Mouse (Mus musculus) spleen, adult 2 months (tissue): Measurements from ENCODE around the gene Spats2l. TPM values are rescaled to one million over a fixed set of nuclear protein-coding genes. Genes with fewer than 3 reads are reported as not detected.
A peak's percentile ranks its signal among the peaks of the same experiment; 100 is the strongest.

Experiments used
- DNase-seq, 2 experiments: peaks; one replicate each; pipeline versions ENCODE4 v3.0.0 to v3.0.0-alpha.2; 2012 to 2021; ENCODE audit warnings: low spot score in 2 of 2, low read depth in 1 of 2
- H3K27ac ChIP-seq: fragments of 200-500 bp; 2 replicates; pipeline ENCODE4 v1.5.1; 2012; ENCODE audit warnings: low read length, inconsistent platforms; ENCODE audit not compliant: insufficient read depth
- H3K27me3 ChIP-seq: fragments of 200-500 bp; 2 replicates; pipeline ENCODE4 v1.6.1; 2012; ENCODE audit warnings: mild to moderate bottlenecking, moderate library complexity, low read length, inconsistent platforms; ENCODE audit not compliant: control insufficient read depth, insufficient read depth
- H3K36me3 ChIP-seq: fragments of 200-500 bp; 2 replicates; pipeline ENCODE4 v1.6.1; 2012; ENCODE audit warnings: mild to moderate bottlenecking, low read length, inconsistent platforms; ENCODE audit not compliant: control insufficient read depth, insufficient read depth
- H3K4me1 ChIP-seq: fragments of 200-500 bp; 2 replicates; pipeline ENCODE4 v1.6.1; 2011; ENCODE audit warnings: inconsistent platforms; ENCODE audit not compliant: control insufficient read depth, insufficient read depth, insufficient read length
- H3K4me3 ChIP-seq: fragments of 200-500 bp; 2 replicates; pipeline ENCODE4 v1.5.1; 2011; ENCODE audit warnings: mild to moderate bottlenecking, inconsistent platforms; ENCODE audit not compliant: insufficient read depth, insufficient read length; ENCODE audit errors: extremely low read depth
- CTCF ChIP-seq: fragments of 200-500 bp; IDR thresholded peaks from 2 replicates; pipeline ENCODE4 v1.5.1; 2011; ENCODE audit warnings: mild to moderate bottlenecking, inconsistent platforms; ENCODE audit not compliant: insufficient read depth, insufficient read length, insufficient replicate concordance; ENCODE audit errors: extremely low read depth
- POLR2A ChIP-seq: fragments of 200-500 bp; IDR thresholded peaks from 2 replicates; pipeline ENCODE4 v1.6.1; 2011; ENCODE audit warnings: low read depth, low read length, inconsistent platforms
- WGBS: fragments of 180-500 bp; shearing (Covaris S2); methylation state at CpG from one replicate; pipeline ENCODE4 v1.1.7; 2018; 5-methylcytosine and 5-hydroxymethylcytosine counted together
- polyA plus RNA-seq: library from polyadenylated mRNA; depleted of rRNA; stranded (reverse); fragments of >200 nt; gene quantifications from 2 replicates; pipeline ENCODE4 v1.2.3, GENCODE M21; 2012

The Spats2l gene
- polyA plus RNA-seq, 1 experiment = 1.1 TPM

DNA sequence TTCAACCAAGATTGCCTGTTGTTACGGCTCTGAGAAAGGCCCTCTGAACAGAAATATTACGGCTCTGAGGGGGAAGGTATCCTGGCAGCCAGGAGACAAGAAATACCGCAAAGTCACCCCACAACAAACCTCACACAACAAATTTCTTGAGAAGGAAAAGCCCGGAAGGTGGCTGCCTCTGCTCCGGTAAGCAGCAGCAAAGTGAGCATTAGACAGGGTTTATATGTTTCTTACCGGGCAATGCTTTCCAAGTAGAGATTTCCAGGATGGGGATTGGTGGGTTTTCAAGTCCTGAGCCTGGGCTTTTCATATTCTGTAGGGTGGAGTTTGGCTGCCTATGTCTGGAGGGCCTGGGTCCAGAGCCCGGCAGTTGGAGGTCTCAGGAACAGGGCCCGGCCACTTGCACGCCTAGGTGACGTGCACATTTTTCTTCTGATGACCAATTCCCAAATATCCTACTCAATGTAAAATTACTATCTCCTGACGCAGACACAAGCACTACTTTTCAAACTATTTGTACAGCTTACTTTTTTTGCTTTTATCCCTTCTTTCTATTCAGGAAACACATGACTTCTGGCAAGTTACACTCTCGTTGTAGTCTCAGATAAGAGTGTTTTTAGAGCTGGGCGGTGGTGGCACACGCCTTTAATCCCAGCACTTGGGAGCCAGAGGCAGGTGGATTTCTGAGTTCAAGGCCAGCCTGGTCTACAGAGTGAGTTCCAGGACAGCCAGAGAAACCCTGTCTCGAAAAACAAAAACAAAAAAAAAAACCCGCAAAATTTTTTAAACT is 179.8 kb downstream of the Spats2l start:
- WGBS = 85% methylated on average over 16 of the region's 16 CpGs
- H3K27me3 ChIP-seq = no peaks in the 10 kb centered on the region
- TF ChIP-seq POLR2A (no peak), CTCF (no peak)
- H3K36me3 ChIP-seq = peaks cover 13% of the 10 kb centered on the region
- H3K4me3 ChIP-seq = no peak overlapping the region
- no peak overlapping the region for H3K27ac ChIP-seq
- no peak for DNase-seq
- H3K4me1 ChIP-seq = no peaks in the 10 kb centered on the region

DNA sequence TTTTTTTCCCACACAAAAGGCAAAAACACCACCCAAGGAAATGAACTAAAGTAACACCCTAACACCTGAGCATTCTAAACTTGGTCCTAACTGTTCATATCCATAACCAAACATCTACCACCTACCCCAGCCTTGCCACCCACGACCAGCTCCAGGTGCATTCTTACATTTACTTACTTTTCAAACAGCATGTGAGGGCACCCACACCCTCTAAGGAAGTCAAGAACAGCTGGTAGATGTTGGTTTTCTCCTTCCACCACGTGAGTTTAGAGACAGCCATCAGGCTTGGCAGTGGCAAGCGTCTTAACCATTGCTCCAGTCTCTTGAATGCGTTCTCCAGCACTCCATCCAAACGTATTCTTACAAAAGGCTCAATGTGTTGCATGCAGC is 180.4 kb downstream of the Spats2l start:
- Histone ChIP-seq H3K4me1 (no peaks in the 10 kb centered on the region), H3K27ac (no peak overlapping the region), H3K4me3 (no peak overlapping the region), H3K27me3 (no peaks in the 10 kb centered on the region), H3K36me3 (peaks cover 13% of the 10 kb centered on the region)
- WGBS = 57% methylated on average over 5 of the region's 5 CpGs
- DNase-seq = no peak
- TF ChIP-seq CTCF (no peak), POLR2A (no peak)

DNA sequence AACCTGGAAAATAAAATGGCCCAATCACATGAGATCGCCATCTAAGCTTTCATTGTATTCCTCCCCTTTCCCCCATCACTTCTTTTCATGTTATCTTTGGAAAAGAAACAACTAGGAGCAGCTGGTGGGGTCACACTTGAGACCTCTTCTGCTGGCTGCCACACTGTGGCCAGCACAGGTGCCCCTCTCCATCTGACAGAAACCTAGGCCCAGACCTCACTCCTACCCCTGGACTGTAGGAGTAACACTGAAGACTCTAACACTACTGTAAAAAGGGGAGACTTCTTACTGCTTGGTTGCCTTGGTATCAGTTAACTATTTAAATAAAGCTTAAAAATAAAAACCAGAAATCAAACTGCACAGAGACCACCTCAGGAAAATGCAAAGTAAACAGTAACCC is 181.8 kb downstream of the Spats2l start:
- TF ChIP-seq CTCF = no peak
- TF ChIP-seq POLR2A = no peak
- Histone ChIP-seq H3K36me3 (peaks cover 16% of the 10 kb centered on the region), H3K4me3 (no peak overlapping the region), H3K27ac (no peak overlapping the region), H3K4me1 (no peaks in the 10 kb centered on the region), H3K27me3 (no peaks in the 10 kb centered on the region)
- 97% methylated on average over 1 of the region's 1 CpGs for WGBS
- DNase-seq = no peak

DNA sequence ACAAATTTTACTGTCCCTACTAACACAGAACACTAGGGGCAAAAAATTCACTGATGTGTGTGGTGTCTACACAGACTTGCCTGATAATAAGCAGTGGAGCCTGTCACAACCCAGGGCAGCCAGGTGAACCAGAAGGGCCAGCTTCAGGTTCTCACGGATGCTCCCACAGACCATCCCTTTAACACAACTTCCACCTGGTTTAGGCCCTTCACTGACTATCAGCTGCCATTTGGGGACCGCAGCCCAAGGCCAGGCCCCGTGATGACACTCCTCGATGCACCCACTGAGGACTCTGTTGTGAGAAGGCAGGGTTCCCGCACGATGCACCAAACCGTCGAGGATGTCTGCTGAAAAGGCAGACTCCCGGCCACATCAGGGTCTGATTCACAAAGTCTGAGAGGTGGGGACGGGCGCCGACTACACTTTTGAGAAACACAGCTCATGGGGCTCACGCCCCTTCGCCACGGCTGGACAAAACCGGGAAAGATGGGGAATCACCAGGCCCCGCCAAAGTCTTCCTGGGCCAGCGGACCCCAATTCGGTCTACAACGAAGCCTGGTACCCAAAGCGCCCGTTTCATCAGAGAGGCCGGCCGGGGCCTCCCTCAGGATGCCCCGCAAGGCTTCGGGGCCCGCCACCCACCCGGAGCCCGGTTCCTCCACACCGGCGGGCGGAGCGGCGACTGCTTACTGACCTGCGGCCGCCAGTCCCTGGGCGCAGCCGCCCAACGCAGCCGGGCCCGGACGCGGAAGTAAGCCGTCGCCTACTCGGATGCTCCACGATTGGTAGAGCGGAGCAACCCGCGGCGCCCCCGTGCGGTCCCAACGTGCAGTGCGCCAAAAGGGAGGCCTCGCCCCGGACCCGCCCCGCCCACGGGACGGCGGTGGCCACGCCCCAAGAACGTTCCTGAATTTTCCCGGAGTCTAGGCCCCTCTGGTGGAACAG is 195.6 kb downstream of the Spats2l start:
- Histone ChIP-seq H3K4me3 (peak overlapping the region; percentile 84), H3K4me1 (no peaks in the 10 kb centered on the region), H3K27ac (peak overlapping the region; percentile 73), H3K36me3 (peaks cover 5% of the 10 kb centered on the region), H3K27me3 (no peaks in the 10 kb centered on the region)
- WGBS = 1% methylated on average over 65 of the region's 65 CpGs
- DNase-seq = peak; percentile 65 to 93
- TF ChIP-seq CTCF (peak; percentile 80), POLR2A (peak; percentile 76)

DNA sequence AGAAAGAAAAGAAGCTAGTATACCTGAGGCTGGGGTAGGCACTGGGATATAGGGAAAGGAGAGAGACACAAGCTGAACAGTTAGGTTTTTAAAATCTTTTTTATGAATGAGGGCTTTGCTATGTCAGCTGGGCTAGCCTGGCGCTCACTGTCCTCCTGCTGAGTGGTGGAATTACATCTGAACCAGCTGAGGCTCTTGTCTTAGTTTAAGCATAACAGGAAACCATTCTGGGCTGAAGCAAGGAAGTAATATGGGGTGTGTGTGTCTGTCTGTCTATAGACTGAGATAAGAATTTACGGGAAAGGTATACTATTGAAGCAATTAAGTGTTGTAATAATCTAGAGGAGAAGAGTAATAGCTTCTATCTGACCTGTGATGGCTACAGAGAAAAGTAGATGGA is 197.6 kb downstream of the Spats2l start:
- H3K27ac ChIP-seq = no peak overlapping the region
- TF ChIP-seq CTCF (no peak), POLR2A (no peak)
- 0 out of 2 replicates have a peak, but pooled peaks cover 2% of the 10 kb centered on the region for H3K36me3 ChIP-seq
- no peak overlapping the region for H3K4me3 ChIP-seq
- 27% methylated on average over 2 of the region's 2 CpGs for WGBS
- no peaks in the 10 kb centered on the region for H3K4me1 ChIP-seq
- H3K27me3 ChIP-seq = no peaks in the 10 kb centered on the region
- DNase-seq = no peak

DNA sequence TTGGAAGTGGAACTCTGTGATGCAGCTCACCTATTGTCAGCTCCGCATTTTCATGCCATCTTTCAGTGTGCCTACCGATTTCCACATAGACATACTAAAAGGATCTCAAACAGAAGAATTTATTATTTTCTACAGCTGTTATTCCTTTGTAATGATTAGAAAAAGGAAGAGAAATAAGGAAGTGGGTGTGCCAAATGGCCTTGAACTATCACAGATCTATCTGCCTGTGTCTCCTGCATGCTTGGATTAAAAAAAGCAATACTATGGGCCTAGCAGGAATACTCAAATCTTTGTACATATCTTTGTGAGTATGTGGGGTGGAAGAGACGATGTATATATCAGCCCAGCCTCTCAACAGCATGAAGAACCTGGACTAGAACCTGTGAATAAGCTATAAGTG is 202.9 kb downstream of the Spats2l start:
- no peak overlapping the region for H3K27ac ChIP-seq
- 82% methylated on average over 3 of the region's 3 CpGs for WGBS
- no peak overlapping the region for H3K4me3 ChIP-seq
- H3K36me3 ChIP-seq = no peaks in the 10 kb centered on the region
- DNase-seq = no peak
- TF ChIP-seq CTCF (no peak), POLR2A (no peak)
- no peaks in the 10 kb centered on the region for H3K4me1 ChIP-seq
- H3K27me3 ChIP-seq = no peaks in the 10 kb centered on the region

DNA sequence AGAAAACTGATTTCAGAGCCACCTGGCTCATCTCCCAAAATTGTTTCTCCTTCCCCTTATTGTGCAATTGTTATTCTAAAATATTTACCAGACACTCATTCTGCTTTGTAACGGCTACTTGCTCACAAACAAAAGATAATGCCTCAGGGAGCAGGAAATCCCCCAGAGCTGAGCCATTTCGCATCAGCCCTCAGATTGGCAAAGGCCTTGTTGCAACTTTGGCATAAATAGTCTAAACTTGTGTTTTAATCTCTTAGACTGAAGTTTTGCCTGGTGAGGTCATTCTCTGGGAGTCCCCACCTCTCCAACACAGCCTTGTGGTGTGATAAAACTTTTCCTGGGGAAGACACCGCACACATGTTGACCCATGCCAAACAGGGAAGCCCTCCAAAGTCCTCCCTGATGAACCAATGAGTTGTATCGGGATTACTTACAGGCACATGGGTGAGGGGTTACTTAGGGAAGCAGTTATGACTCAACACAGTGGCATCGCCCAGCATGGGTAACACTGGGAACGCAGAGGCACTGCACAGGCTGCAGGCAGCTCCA is 215.2 kb downstream of the Spats2l start:
- no peak overlapping the region for H3K4me3 ChIP-seq
- no peak for DNase-seq
- WGBS = 76% methylated on average over 6 of the region's 6 CpGs
- H3K36me3 ChIP-seq = no peaks in the 10 kb centered on the region
- H3K27ac ChIP-seq = no peak overlapping the region
- H3K27me3 ChIP-seq = no peaks in the 10 kb centered on the region
- TF ChIP-seq CTCF (no peak), POLR2A (no peak)
- no peaks in the 10 kb centered on the region for H3K4me1 ChIP-seq
